Mouse (Mus musculus) kidney, adult 8-10 months (tissue): ENCODE results near the gene Ebp.

Experiments used
- DNase-seq, 2 experiments: peaks; one replicate each; pipeline ENCODE4 v3.0.0; 2022

The Ebp gene

DNA sequence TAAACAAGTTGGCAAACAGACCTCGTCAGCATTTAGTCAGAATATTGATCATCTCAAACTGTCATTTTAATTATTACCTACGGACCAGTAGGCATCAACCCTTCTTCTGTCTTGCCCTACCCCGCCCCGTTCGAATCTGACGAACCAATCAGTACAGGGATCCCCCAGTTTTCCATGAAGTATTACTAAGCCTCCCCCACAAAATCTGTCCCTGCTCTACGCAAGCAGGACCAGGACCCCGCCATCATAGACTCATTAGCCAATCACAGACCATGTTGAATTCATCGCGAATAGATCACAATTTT is at the start of gene Ebp:
Gene Ebp, minus strand, starts transcription at position 94 of the 305 bp plus-strand sequence.
- DNase-seq, result no peak

DNA sequence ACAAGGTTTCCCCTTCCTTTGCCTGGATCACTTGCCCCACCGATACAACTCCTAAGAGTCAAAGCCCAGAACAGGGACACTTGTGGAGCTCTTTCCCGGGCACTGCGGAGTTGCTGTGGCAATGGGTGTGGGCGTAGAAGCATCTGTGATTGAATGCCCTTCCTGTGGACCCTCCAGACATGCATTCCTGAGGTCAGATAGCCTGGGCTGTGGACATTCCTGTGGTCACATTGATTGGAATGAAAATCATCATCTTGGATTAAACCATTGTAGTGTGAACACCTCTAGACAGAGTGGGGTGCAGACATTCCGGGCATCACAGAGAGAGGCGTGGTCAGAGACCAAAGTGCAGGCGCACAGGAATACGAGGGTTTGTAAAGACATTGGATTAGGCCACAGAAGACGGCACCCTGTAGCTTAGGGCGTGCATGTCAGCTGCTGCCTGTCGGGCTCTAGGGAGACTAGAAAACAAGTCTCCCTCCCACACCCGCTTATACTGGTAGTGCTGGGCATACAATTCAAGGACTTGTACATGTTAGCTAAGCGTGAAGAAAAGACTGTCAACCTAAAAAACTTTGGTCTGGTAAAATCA is 45.6 kb upstream of the Ebp start:
- DNase-seq, result no peak

GRCm38 (mm10) chrX:8236704-8237103 is 43.4 kb upstream of the Ebp start:
- no peak for DNase-seq

- DNase-seq, result no peak
These were observed 40.3 kb upstream of the Ebp start for GRCm38 (mm10) chrX:8233602-8234001.

DNA sequence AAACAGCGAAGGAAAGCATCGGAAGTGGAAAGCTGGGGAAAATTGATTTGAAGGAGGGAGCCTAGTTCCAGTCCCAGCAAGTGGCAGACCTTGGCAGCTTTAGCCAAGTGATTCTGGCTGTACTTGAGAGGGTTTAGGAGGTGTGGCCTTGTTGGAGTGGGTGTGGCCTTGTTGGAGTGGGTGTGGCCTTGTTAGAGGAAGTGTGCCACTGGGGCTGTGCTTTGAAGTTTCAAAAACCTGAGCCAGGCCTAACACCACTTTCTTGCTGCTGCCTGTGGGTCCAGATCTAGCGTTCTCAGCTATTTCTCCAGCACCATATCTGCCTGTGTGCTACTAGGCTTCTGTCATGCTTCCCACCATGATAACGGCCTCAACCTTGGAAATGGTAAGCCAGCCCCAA is 37.0 kb upstream of the Ebp start:
- DNase-seq, result no peak

DNA sequence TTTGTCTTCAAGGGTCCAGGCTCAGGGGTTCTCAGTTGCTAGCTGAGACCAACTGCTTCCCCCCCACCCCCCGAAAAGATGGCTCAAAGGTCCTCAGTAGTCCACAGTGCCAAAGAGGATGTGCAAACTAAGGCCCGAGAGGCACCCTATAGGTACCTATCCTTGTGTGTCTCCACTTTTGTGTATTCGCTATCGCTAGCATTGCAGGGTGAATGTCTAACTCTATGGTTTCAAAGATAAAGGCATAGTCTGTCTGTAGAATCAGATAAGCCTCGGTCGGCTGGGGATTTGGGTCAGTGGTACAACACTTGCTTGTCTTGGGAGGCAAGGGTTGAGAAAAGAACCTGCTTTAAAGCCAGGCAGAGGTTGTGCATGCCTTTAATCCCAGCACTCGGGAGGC is 30.2 kb upstream of the Ebp start:
- DNase-seq, result no peak

- no peak for DNase-seq
These were observed 29.5 kb upstream of the Ebp start for GRCm38 (mm10) chrX:8222678-8223421.

- DNase-seq, result no peak
These were observed 29.0 kb upstream of the Ebp start for GRCm38 (mm10) chrX:8222296-8222677.

DNA sequence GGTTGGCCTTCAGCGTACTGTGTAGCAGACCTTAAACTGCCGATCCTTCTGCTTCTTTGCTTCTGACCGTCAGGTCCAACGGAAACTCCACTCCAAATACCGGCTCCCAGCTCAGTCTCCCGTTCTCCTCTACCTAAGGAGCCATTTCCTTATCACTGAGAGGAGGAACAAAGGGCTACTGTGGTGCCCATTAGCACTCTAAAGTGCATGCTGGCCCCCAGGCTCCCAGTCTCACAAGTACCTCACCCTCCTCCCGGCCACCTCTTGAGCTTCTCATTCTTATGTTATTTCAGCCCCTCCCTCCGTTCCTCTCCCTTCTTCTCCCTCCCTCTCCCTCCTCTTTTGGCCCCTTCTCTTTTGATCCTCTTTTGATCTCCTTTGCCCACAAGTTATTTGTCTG is 26.3 kb upstream of the Ebp start:
- no peak for DNase-seq

DNA sequence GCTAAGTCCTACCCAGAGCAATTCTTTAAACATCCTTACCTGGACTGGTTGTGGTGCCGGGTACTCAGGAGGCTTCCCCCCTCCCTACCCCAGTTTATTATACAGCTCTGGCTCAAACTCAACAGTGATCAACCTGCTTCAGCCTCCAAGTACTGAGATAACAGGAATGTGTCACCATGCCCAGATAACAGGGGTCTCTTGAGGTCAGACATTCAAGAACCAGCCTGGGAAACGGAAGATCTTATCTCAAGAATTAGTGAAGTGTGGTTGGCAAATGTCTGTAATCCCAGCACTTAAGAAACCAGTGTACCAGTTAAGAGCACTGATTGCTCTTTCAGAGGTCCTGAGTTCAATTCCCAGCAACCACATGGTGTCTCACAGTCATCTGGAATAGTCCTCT is 24.8 kb upstream of the Ebp start:
- no peak for DNase-seq

DNA sequence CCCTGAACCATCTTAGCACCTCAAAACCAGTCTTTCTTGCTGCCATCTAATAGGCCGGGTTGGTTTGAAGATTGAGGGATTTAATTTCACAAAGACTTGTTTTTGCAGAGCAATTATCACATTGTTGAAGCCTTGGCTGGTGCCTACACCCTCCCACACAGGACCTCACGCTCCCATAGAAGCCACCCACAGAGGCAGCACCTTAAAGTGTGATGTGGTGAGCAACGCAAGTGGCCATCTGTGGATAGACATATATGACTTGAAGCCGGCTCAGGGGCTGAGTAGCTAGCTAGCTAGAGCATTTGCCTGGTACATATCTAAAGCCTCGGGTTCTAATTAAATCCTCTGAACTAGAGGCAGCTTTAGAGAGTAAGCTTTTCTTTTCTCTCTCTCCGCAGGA is 24.1 kb upstream of the Ebp start:
- DNase-seq, result no peak

GRCm38 (mm10) chrX:8211490-8212207 is 18.3 kb upstream of the Ebp start:
- DNase-seq, result no peak

GRCm38 (mm10) chrX:8209720-8210119 is 16.4 kb upstream of the Ebp start:
- no peak for DNase-seq

GRCm38 (mm10) chrX:8207224-8207623 is 13.9 kb upstream of the Ebp start:
- DNase-seq, result no peak

DNA sequence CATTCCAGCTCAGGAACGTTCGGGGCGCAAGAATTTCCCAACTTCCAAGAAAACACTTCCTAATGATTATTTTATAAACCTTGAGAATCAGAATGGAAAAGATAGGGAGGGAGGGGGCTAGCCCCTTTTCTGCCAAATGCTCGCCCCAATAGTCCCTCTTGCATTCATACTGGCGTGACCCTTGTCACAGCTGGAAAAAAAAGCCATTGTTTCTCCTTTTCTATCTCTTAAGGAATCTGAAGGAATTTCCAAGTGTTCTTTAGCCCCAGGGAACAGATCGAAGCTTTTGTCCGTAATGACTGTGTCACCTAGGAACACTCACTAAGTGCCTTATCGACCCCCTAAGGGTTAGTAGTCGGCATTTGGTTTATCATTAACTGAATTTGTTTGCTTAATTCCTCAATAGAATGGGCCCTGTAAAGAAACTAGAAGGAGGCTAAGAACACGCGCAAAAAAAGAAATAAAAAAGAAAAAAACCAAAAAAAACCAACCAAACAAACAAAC is 13.4 kb upstream of the Ebp start:
- no peak for DNase-seq

DNA sequence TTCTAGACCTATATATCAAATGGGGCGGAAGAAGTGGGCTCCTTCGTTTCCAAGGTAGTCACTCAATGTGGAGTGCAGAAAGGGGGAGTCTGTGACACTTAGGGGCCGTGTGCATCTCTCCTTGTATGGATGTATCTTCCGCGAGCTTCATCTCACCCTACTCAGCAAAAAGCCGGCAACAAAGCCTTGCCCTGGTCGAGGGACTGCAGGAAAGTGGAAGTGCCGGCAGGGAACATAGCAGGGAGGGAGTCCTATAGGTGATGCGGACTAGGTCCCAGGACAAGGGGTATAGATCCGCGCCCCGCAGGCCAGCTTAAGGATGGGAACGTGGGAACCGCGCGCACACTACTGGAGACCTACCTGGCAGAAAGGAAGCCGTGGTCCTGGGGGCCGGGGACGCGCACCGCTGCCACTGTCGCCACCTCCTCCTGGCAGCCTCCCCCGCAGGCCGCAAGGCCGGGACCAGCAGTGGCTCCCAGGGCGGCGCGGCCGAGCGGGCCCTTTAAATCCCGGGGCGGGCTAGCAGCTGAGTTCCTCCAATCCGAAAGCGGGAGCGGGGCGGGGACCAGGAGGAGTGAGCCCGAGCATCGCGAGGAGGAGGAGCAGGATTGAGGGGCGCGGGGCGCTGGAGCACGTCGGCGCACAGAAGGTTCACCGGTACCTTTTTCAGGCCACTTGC is 12.8 kb upstream of the Ebp start, which contains the start of gene Porcn:
Gene Porcn, minus strand, starts transcription at position 511 of the 679 bp plus-strand sequence.
- peak; percentile 79 to 81 for DNase-seq

- DNase-seq, result no peak
These were observed 12.2 kb upstream of the Ebp start for GRCm38 (mm10) chrX:8205551-8205950.

GRCm38 (mm10) chrX:8205088-8205487 is 11.8 kb upstream of the Ebp start:
- no peak for DNase-seq

DNA sequence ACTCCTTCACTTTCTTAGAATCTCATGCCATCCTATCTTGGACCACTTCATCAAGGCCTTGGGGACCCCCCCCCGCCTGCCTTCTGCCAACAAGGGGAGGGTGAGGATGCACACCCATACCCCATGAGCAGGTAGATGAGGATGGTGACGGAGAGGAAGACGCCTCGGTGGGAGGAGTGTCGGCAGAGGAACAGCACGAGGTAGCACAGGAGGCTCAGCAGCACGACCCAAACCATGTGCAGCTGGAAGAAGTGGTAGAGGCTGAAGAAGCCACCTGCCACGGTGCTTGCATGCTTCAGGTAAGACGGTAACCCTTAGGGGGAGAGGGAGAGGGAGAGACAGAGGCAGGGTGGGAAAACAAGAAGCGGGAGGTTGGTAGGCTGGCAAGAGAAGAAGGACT is 10.8 kb upstream of the Ebp start:
- DNase-seq, result no peak

DNA sequence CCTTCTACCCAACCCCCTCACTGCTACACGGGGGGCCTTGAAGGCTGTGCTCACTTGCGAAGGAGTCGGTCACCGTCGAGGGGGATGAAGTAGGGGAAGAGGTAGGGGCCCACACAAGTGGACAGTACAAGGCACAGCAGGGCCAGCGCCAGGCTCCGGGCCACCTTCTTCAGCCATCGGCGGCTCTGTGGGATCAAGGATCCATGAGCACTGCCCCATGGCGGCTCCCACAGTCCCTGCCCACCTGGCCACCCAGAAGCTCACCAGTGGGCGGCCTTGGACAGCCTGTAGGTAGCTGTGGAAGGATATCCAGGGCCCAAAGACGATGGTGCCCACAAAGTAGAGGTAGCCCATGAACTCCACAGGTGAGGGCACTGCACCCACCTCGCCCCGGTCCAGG is 9.8 kb upstream of the Ebp start:
- no peak for DNase-seq

- peak; percentile 80 to 82 for DNase-seq
These were observed 483 bp downstream of the Ebp start for GRCm38 (mm10) chrX:8192640-8193418.

DNA sequence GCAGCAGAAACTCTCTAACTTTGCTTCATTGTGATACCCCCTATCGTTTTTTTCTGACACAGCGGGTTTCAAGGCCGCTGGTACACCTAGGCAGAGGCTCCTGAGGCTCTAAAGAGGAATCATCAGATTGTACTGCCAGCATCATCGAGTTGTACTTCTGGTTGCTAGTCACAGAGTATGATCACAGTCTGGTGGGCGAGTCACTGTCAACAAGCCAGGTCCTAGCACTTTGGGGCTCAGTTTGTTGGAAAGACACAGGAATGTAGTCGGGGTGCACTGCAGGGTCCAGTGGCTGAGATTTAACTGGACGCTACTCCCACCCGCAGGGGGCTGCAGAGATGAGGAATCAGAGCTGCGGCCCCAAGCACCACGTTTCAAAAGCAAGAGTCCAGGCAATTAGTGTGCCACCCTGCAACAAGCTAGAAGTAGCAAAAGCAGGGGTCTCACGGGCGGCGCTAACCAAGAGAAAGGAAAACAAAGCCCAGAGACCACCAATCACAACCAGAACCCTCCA is 1.1 kb downstream of the Ebp start:
- DNase-seq, result no peak
